Mouse (Mus musculus): Measurements from ENCODE around the gene Tial1. TPM values are rescaled to one million over a fixed set of nuclear protein-coding genes. Genes with fewer than 3 reads are reported as not detected.

The Tial1 gene
- total and polyA plus RNA-seq, 3 experiments: 42.7 to 126 TPM; not detected in 1

GRCm38 (mm10) chr7:128452731-128453130 lies 8.8 kb downstream of the Tial1 start:
- peaks cover 26 to 38% of the 10 kb centered on the region in 2 experiments for H3K36me3 ChIP-seq (ENCODE audit: control insufficient read depth in 1 of 2, insufficient read depth in 2 of 2, low read length in 2 of 2)
- no peaks in the 10 kb centered on the region for H3K27me3 ChIP-seq (ENCODE audit: control insufficient read depth in 1 of 2, insufficient read depth in 2 of 2, low read length in 2 of 2)
- H3K79me2 ChIP-seq (ENCODE audit: control insufficient read depth, insufficient read depth, low read length, poor library complexity): peaks cover 22% of the 10 kb centered on the region
- no peak for DNase-seq (ENCODE audit: low read depth, low spot score)
- H3K4me3 ChIP-seq (ENCODE audit: control insufficient read depth in 1 of 2, insufficient read depth in 1 of 2, low read depth in 2 of 2, low read length in 2 of 2): no peak overlapping the region
- TF ChIP-seq MYC (IDR thresholded peaks at IDR 0.05; ENCODE audit: low read depth, low read length): no peak
- TF ChIP-seq POLR2AphosphoS5 (IDR thresholded peaks at IDR 0.05; ENCODE audit: borderline replicate concordance, low read depth, low read length): no peak
- no peak for TF ChIP-seq CHD1 (IDR thresholded peaks at IDR 0.05; ENCODE audit: low read depth, low read length)
- TF ChIP-seq ETS1 (IDR thresholded peaks at IDR 0.05; ENCODE audit: low read depth, low read length): no peak
- no peak for TF ChIP-seq USF2 (IDR thresholded peaks at IDR 0.05; ENCODE audit: borderline replicate concordance in 1 of 2, insufficient read depth in 1 of 2, low read depth in 1 of 2, low read length in 2 of 2)
- TF ChIP-seq ZC3H11A (IDR thresholded peaks at IDR 0.05; ENCODE audit: low read depth, low read length): no peak
- TF ChIP-seq NRF1 (IDR thresholded peaks at IDR 0.05; ENCODE audit: insufficient read depth, low read depth, low read length, poor library complexity, severe bottlenecking): no peak
- TF ChIP-seq GABPA (IDR thresholded peaks at IDR 0.05; ENCODE audit: low read depth, low read length): no peak
- no peak for TF ChIP-seq CHD2 (IDR thresholded peaks at IDR 0.05; ENCODE audit: low read length)
- no peak for TF ChIP-seq UBTF (IDR thresholded peaks at IDR 0.05; ENCODE audit: borderline replicate concordance, insufficient read depth, low read depth, low read length)
- TF ChIP-seq ZMIZ1 (IDR thresholded peaks at IDR 0.05; ENCODE audit: low read depth, low read length): no peak
- TF ChIP-seq MEF2A (IDR thresholded peaks at IDR 0.05; ENCODE audit: extremely low read depth, insufficient replicate concordance, low read depth, low read length, poor library complexity, severe bottlenecking): no peak
- TF ChIP-seq ZNF384 (IDR thresholded peaks at IDR 0.05; ENCODE audit: low read depth, low read length): no peak
- no peak for TF ChIP-seq MAFK (IDR thresholded peaks at IDR 0.05; ENCODE audit: borderline replicate concordance, low read depth, low read length)
- no peak for TF ChIP-seq KAT2A (conservative IDR thresholded peaks at IDR 0.05; ENCODE audit: low read depth, low read length)
- no peak for TF ChIP-seq NELFE (IDR thresholded peaks at IDR 0.05; ENCODE audit: low read depth, low read length)
- no peak for TF ChIP-seq HCFC1 (IDR thresholded peaks at IDR 0.05; ENCODE audit: low read depth, low read length)
- H3K4me1 ChIP-seq (ENCODE audit: control insufficient read depth in 1 of 2, insufficient read depth in 2 of 2, low read length in 2 of 2): peaks cover 0 to 13% of the 10 kb centered on the region in 2 experiments; a peak in 2 of 4 replicates
- H3K9ac ChIP-seq (ENCODE audit: control insufficient read depth, low read depth, low read length, poor library complexity, severe bottlenecking): no peak overlapping the region
- H3K27ac ChIP-seq (ENCODE audit: control insufficient read depth, low read depth, low read length): no peak overlapping the region
- no peaks in the 10 kb centered on the region for H3K9me3 ChIP-seq (replicated peaks; ENCODE audit: insufficient read depth, low read length)

GRCm38 (mm10) chr7:128440584-128440983 lies 20.9 kb downstream of the Tial1 start:
- Histone ChIP-seq H3K79me2 (ENCODE audit: control insufficient read depth, insufficient read depth, low read length, poor library complexity) (no peaks in the 10 kb centered on the region), H3K36me3 (ENCODE audit: control insufficient read depth in 1 of 2, insufficient read depth in 2 of 2, low read length in 2 of 2) (peaks cover 12 to 15% of the 10 kb centered on the region in 2 experiments), H3K27ac (ENCODE audit: control insufficient read depth, low read depth, low read length) (no peak overlapping the region), H3K27me3 (ENCODE audit: control insufficient read depth in 1 of 2, insufficient read depth in 2 of 2, low read length in 2 of 2) (no peaks in the 10 kb centered on the region), H3K9ac (ENCODE audit: control insufficient read depth, low read depth, low read length, poor library complexity, severe bottlenecking) (no peak overlapping the region), H3K9me3 (replicated peaks; ENCODE audit: insufficient read depth, low read length) (no peaks in the 10 kb centered on the region), H3K4me1 (ENCODE audit: control insufficient read depth in 1 of 2, insufficient read depth in 2 of 2, low read length in 2 of 2) (peaks cover 3 to 13% of the 10 kb centered on the region in 2 experiments; a peak in 3 of 4 replicates), H3K4me3 (ENCODE audit: control insufficient read depth in 1 of 2, insufficient read depth in 1 of 2, low read depth in 2 of 2, low read length in 2 of 2) (no peak overlapping the region; a peak in 1 of 4 replicates)
- peak; percentile 47 for DNase-seq (ENCODE audit: low read depth, low spot score)
- TF ChIP-seq SIN3A (IDR thresholded peaks at IDR 0.05; ENCODE audit: low read length) (peak; percentile 59; the same call in 1 of the 2 replicates), RAD21 (IDR thresholded peaks at IDR 0.05; ENCODE audit: low read depth, low read length) (no peak), MYC (IDR thresholded peaks at IDR 0.05; ENCODE audit: low read depth, low read length) (0 out of 2 replicates have a peak, but pooled peaks have one; percentile 19), MXI1 (IDR thresholded peaks at IDR 0.05; ENCODE audit: low read depth, low read length) (0 out of 2 replicates have a peak, but pooled peaks have one; percentile 44), RCOR1 (IDR thresholded peaks at IDR 0.05; ENCODE audit: low read depth, low read length) (peak; percentile 43; the same call in 1 of the 2 replicates), EP300 (IDR thresholded peaks at IDR 0.05; ENCODE audit: low read depth in 1 of 2, low read length in 2 of 2) (peak; percentile 54 to 72), CHD1 (IDR thresholded peaks at IDR 0.05; ENCODE audit: low read depth, low read length) (0 out of 2 replicates have a peak, but pooled peaks have one; percentile 70), ZNF384 (IDR thresholded peaks at IDR 0.05; ENCODE audit: low read depth, low read length) (peak; percentile 90), GATA1 (IDR thresholded peaks at IDR 0.05; ENCODE audit: low read depth, low read length) (peak; percentile 30; the same call in 1 of the 2 replicates), NRF1 (IDR thresholded peaks at IDR 0.05; ENCODE audit: insufficient read depth, low read depth, low read length, poor library complexity, severe bottlenecking) (no peak), MYB (IDR thresholded peaks at IDR 0.05; ENCODE audit: low read depth, low read length) (peak; percentile 68; the same call in 1 of the 2 replicates), POLR2AphosphoS2 (IDR thresholded peaks at IDR 0.05; ENCODE audit: low read length) (no peak), ETS1 (IDR thresholded peaks at IDR 0.05; ENCODE audit: low read depth, low read length) (peak; percentile 42; the same call in 1 of the 2 replicates)
